Mouse (Mus musculus) liver, embryonic 14.5 days (tissue): ENCODE measurements around the gene Ttc38.

Source experiments
- CTCF ChIP-seq: IDR thresholded peaks from 2 replicates; pipeline ENCODE4 v1.5.1; 2016; ENCODE audit warnings: antibody characterized with exemption, low read depth, control low read depth
- EP300 ChIP-seq: IDR thresholded peaks from 2 replicates; pipeline ENCODE4 v1.6.1; 2016; ENCODE audit warnings: antibody characterized with exemption, low read depth

DNA sequence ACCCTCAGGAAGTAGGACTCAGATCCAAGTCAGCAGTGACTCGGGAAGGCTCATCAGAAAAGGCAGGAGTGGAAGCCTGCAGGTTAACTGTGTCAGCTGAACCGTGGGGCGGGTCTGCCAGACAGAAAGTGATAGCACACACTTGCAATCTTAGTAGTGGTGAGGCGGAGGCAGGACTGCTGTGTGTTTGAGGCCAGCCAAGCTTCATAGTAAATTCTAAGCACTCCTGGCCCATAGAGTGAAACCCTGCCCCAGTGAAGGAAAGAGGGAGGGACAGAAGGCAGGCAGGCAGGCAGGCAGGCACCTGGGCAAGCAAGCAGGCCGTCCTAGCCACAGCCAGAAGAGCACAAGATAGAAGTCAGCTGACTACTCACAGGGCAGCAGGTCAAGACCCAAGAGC is 53.5 kb downstream of the Ttc38 start:
- TF ChIP-seq EP300 = no peak
- no peak for TF ChIP-seq CTCF
